Mouse (Mus musculus) heart, embryonic 14.5 days (tissue): Measurements from ENCODE around the gene Gm45837. TPM values are rescaled to one million over a fixed set of nuclear protein-coding genes. Genes with fewer than 3 reads are reported as not detected.

ENCODE experiments used
- ATAC-seq: fragments of 200-750 bp; cut with Nextera tagmentation; 2 replicates; pipeline ENCODE4 v1.8.0; 2017; ENCODE audit warnings: low read depth, moderate TSS enrichment; ENCODE audit not compliant: insufficient number of reproducible peaks, insufficient read depth, low FRiP score
- H3K27ac ChIP-seq, 2 experiments: fragments of 200-500 bp in 1 of 2; fragments of 300-500 bp in 1 of 2; sonication (generic) in 1 of 2; replicated peaks in 1 of 2; 2 replicates each; pipeline ENCODE4 v1.5.1; 2012 to 2014; ENCODE audit warnings: low read depth in 2 of 2, low read length in 2 of 2, control low read depth in 1 of 2, mild to moderate bottlenecking in 1 of 2, mixed read lengths in 1 of 2; ENCODE audit not compliant: control insufficient read depth in 1 of 2, insufficient read depth in 1 of 2
- H3K27me3 ChIP-seq: fragments of 300-500 bp; sonication (generic); 2 replicates; pipeline ENCODE4 v1.6.1; 2014; ENCODE audit warnings: mild to moderate bottlenecking, low read length, control low read depth; ENCODE audit not compliant: control insufficient read depth, insufficient read depth
- H3K36me3 ChIP-seq: fragments of 300-500 bp; sonication (generic); 2 replicates; pipeline ENCODE4 v1.6.1; 2014; ENCODE audit warnings: mild to moderate bottlenecking, control low read depth, low read length, mixed read lengths; ENCODE audit not compliant: control insufficient read depth, insufficient read depth
- H3K4me1 ChIP-seq, 2 experiments: fragments of 200-500 bp in 1 of 2; fragments of 300-500 bp in 1 of 2; sonication (generic) in 1 of 2; 2 replicates each; pipeline ENCODE4 v1.6.1; 2012 to 2014; ENCODE audit warnings: low read length in 2 of 2, control low read depth in 1 of 2, mixed read lengths in 1 of 2; ENCODE audit not compliant: control insufficient read depth in 2 of 2, insufficient read depth in 2 of 2
- H3K4me2 ChIP-seq: fragments of 300-500 bp; sonication (generic); 2 replicates; pipeline ENCODE4 v1.6.1; 2014; ENCODE audit warnings: mild to moderate bottlenecking, low read length
- H3K4me3 ChIP-seq, 2 experiments: fragments of 200-500 bp in 1 of 2; fragments of 300-500 bp in 1 of 2; sonication (generic) in 1 of 2; 2 replicates each; pipeline ENCODE4 v1.5.1; 2012 to 2014; ENCODE audit warnings: low read length in 2 of 2, mild to moderate bottlenecking in 2 of 2, control low read depth in 1 of 2, low read depth in 1 of 2, moderate library complexity in 1 of 2; ENCODE audit not compliant: control insufficient read depth in 1 of 2, insufficient read depth in 1 of 2
- H3K9ac ChIP-seq: fragments of 300-500 bp; sonication (generic); 2 replicates; pipeline ENCODE4 v1.6.1; 2014; ENCODE audit warnings: mild to moderate bottlenecking, low read length
- H3K9me3 ChIP-seq: fragments of 300-500 bp; sonication (generic); 2 replicates; pipeline ENCODE4 v1.6.1; 2016; ENCODE audit warnings: low read length, control low read depth; ENCODE audit not compliant: control insufficient read depth
- WGBS: fragments of 180-500 bp; shearing (Covaris S2); extraction: QIAGEN DNeasy Blood & Tissue Kit; methylation state at CpG from one replicate; pipeline ENCODE4 v1.1.7; 2014; 5-methylcytosine and 5-hydroxymethylcytosine counted together
- polyA plus RNA-seq: library from polyadenylated mRNA; unstranded; fragments of >200 nt; fragmentation: Nextera tagmentation; extraction: Ambion mirVana; gene quantifications from 2 replicates; pipeline ENCODE4 v1.2.1, GENCODE M21; 2014

The Gm45837 gene
- polyA plus RNA-seq, 1 experiment from 2014 or later = not detected

- H3K27ac ChIP-seq = no peak overlapping the region
- H3K4me2 ChIP-seq = no peak overlapping the region
- peaks cover 10% of the 10 kb centered on the region for H3K27me3 ChIP-seq
- no peak overlapping the region for H3K4me3 ChIP-seq
- no peaks in the 10 kb centered on the region for H3K9me3 ChIP-seq
- H3K9ac ChIP-seq = no peak overlapping the region
- H3K36me3 ChIP-seq = peaks cover 29% of the 10 kb centered on the region
- peaks cover 10 to 13% of the 10 kb centered on the region in 2 experiments for H3K4me1 ChIP-seq
- no peak; the same call in 1 of the 2 replicates for ATAC-seq
Observed at GRCm38 (mm10) chr7:101412796-101413195, 2.1 kb downstream of the Gm45837 start.

GRCm38 (mm10) chr7:101414209-101414608, 3.5 kb downstream of the Gm45837 start:
- H3K27me3 ChIP-seq = peaks cover 20% of the 10 kb centered on the region
- H3K4me3 ChIP-seq = no peak overlapping the region
- H3K9me3 ChIP-seq = no peaks in the 10 kb centered on the region
- peaks cover 10 to 13% of the 10 kb centered on the region in 2 experiments for H3K4me1 ChIP-seq
- H3K9ac ChIP-seq = no peak overlapping the region
- H3K4me2 ChIP-seq = no peak overlapping the region
- H3K36me3 ChIP-seq = peaks cover 15% of the 10 kb centered on the region
- 32% methylated on average over 4 of the region's 4 CpGs for WGBS
- no peak for ATAC-seq
- no peak overlapping the region for H3K27ac ChIP-seq

DNA sequence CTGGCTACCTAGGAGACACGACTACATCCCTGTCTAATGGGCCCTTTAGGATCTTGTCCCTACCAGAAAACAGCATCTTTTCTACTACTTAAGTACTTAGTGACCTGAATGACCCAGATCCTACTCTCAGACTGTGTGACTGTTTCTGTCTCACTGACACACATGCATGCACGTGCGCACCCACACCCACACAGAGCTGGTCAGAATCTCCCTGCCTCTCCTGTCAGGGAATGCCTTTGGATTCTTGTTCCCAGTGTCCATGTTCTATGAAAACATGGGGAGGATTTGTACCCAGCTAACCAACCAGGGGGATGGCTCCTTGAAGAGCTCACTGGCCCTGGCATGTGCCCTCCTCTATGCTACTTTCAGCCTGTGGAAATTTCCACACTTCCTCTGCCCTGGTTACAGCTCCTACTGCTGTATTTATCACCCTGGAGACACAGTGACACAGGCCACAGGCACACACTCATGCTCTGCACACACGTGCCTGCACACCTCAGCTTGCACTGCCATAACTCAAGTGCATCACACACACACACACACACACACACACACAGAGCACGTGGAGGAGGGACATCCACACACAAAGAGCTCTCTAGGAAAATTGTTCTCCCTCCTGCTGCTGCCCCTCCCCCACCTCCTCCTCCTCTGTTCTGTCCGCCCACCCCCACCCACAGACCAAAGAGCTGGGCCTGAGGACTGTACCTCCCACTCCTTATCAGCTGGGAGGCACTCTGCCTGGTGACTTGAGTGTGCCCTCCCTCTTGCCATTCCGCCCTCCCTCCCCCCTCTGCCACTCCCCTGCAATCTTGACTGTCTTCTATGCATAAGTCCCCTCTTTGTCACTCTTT, 4.2 kb downstream of the Gm45837 start:
- Histone ChIP-seq H3K27ac (no peak overlapping the region), H3K4me1 (peaks cover 10 to 13% of the 10 kb centered on the region in 2 experiments), H3K4me2 (no peak overlapping the region), H3K9ac (no peak overlapping the region), H3K9me3 (no peaks in the 10 kb centered on the region), H3K36me3 (peaks cover 15% of the 10 kb centered on the region), H3K4me3 (no peak overlapping the region), H3K27me3 (peaks cover 27% of the 10 kb centered on the region)
- 29% methylated on average over 7 of the region's 7 CpGs for WGBS
- ATAC-seq = 0 out of 2 replicates have a peak, but pooled peaks have one; percentile 16

- Histone ChIP-seq H3K4me3 (no peak overlapping the region), H3K36me3 (peaks cover 9% of the 10 kb centered on the region), H3K4me2 (no peak overlapping the region), H3K9me3 (no peaks in the 10 kb centered on the region), H3K4me1 (peaks cover 10 to 13% of the 10 kb centered on the region in 2 experiments), H3K9ac (no peak overlapping the region), H3K27ac (no peak overlapping the region), H3K27me3 (peaks cover 33% of the 10 kb centered on the region)
- WGBS = 29% methylated on average over 8 of the region's 8 CpGs
- no peak for ATAC-seq
Observed at GRCm38 (mm10) chr7:101415512-101416100, 4.9 kb downstream of the Gm45837 start.

DNA sequence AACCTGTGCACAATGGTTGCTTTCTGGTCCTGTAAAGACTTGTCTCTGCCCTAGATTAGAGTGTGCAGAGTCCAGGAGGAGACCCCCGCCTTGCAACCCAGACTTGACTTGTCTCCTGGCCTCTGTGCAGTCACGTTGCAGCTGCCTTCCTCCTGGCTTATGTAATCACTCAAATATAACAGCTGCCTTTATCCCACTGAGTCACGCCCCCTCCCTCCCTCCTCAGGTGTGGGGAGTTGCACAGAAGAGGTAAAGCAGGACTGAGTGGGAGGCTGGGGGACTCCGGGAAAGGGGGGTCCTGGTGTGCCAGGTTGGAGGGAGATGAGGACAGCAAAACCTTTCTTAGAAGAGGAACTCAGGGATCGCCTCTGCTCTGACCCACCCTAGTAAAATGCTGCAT, 5.7 kb downstream of the Gm45837 start:
- Histone ChIP-seq H3K27me3 (peaks cover 40% of the 10 kb centered on the region), H3K4me3 (no peak overlapping the region), H3K9ac (no peak overlapping the region), H3K4me2 (no peak overlapping the region), H3K27ac (no peak overlapping the region), H3K4me1 (peaks cover 10 to 13% of the 10 kb centered on the region in 2 experiments), H3K36me3 (peaks cover under 1% of the 10 kb centered on the region), H3K9me3 (no peaks in the 10 kb centered on the region)
- 58% methylated on average over 5 of the region's 5 CpGs for WGBS
- ATAC-seq = no peak

- 6% methylated on average over 27 of the region's 27 CpGs for WGBS
- Histone ChIP-seq H3K27me3 (peaks cover 46% of the 10 kb centered on the region), H3K27ac (no peak overlapping the region), H3K4me2 (no peak overlapping the region), H3K9me3 (no peaks in the 10 kb centered on the region), H3K36me3 (no peaks in the 10 kb centered on the region), H3K9ac (no peak overlapping the region), H3K4me1 (peaks cover 10 to 13% of the 10 kb centered on the region in 2 experiments), H3K4me3 (no peak overlapping the region)
- no peak for ATAC-seq
Observed at GRCm38 (mm10) chr7:101419013-101419770, 8.5 kb downstream of the Gm45837 start.

- H3K4me2 ChIP-seq = no peak within 1 kb of the TSS
- H3K4me3 ChIP-seq = no peak within 1 kb of the TSS
- WGBS = 23% methylated on average over 6 of the region's 6 CpGs
- no peak within 1 kb of the TSS for H3K9ac ChIP-seq
- peaks cover 56% of the 10 kb centered on the region for H3K27me3 ChIP-seq
- H3K4me1 ChIP-seq = no peaks in the 10 kb centered on the region
- no peaks in the 10 kb centered on the region for H3K36me3 ChIP-seq
- H3K27ac ChIP-seq = no peak within 1 kb of the TSS
- no peak for ATAC-seq
- no peaks in the 10 kb centered on the region for H3K9me3 ChIP-seq
Observed at GRCm38 (mm10) chr7:101421529-101421928, 10.8 kb downstream of the Gm45837 start, which contains the start of gene Pde2a. Gene Pde2a, plus strand, starts transcription at chr7:101421691.
